Comparison of ENCODE assay signal across 32 mouse cellular contexts in genomic region chr11:43155004-43155403, GRCm38 (mm10). TPM values are rescaled to one million over a fixed set of nuclear protein-coding genes. Genes with fewer than 3 reads are reported as not detected.
DNase-seq lines count a peak whose midpoint lies in the region; ATAC-seq and TF ChIP-seq lines count a peak whose summit lies in the region.
"Had no signal": no experiment of that assay in that cellular context is flagged by ENCODE, and none has a peak within 500 bp of the region (broad histone marks: within the 10 kb centered on the region; RNA-seq: fewer than 3 reads in every experiment).

No protein-coding gene starts in this region.

- no peak for DNase-seq in forebrain, postnatal 0 days
- no peak for DNase-seq in forebrain, embryonic 14.5 days (ENCODE audit: low spot score)
- DNase-seq in left cerebral cortex, adult 2 months (ENCODE audit: extremely low spot score in 1 of 2, low spot score in 2 of 2), result no peak
- DNase-seq in left cerebral cortex, postnatal 36 days (ENCODE audit: low spot score in 2 of 2), result no peak
- no peak for DNase-seq in stomach, postnatal 0 days (ENCODE audit: low spot score)
- DNase-seq: adrenal gland, postnatal 36 days; cerebellum, postnatal 14 days; heart, adult 2 months; kidney, adult 11 months; kidney, postnatal 36 days; layer of hippocampus, postnatal 36 days; lung, embryonic 14.5 days; right cerebral cortex, postnatal 14 days; spleen, adult 18-20 months; thymus, adult 2 months; thymus, postnatal 36 days had no signal

- no peaks in the 10 kb centered on the region for H3K36me3 ChIP-seq in forebrain, postnatal 0 days (ENCODE audit: insufficient read depth)
- H3K36me3 ChIP-seq in forebrain, embryonic 14.5 days (ENCODE audit: control insufficient read depth, insufficient read depth, low read length), result no peaks in the 10 kb centered on the region
- no peaks in the 10 kb centered on the region for H3K36me3 ChIP-seq in stomach, postnatal 0 days (ENCODE audit: control insufficient read depth, insufficient read depth, low read length)
- H3K36me3 ChIP-seq: heart, embryonic 12.5 days; hindbrain, embryonic 15.5 days; kidney, embryonic 15.5 days; limb, embryonic 12.5 days; liver, embryonic 15.5 days; midbrain, embryonic 12.5 days had no signal

- no peak overlapping the region for H3K27ac ChIP-seq in forebrain, postnatal 0 days (ENCODE audit: low read depth, low read length)
- H3K27ac ChIP-seq in forebrain, embryonic 14.5 days (ENCODE audit: low read depth, low read length), result no peak overlapping the region
- no peak overlapping the region for H3K27ac ChIP-seq in left cerebral cortex, adult 2 months
- H3K27ac ChIP-seq in cortical plate, adult 2 months (ENCODE audit: insufficient read depth, low read length), result no peak overlapping the region
- no peak overlapping the region for H3K27ac ChIP-seq in stomach, postnatal 0 days (replicated peaks)
- H3K27ac ChIP-seq: forebrain, embryonic 13.5 days; heart, adult 2 months; hindbrain, embryonic 15.5 days; kidney, embryonic 15.5 days; limb, embryonic 12.5 days; liver, embryonic 15.5 days; midbrain, embryonic 12.5 days had no signal

- H3K9me3 ChIP-seq in forebrain, postnatal 0 days (ENCODE audit: low read length), result no peaks in the 10 kb centered on the region
- no peaks in the 10 kb centered on the region for H3K9me3 ChIP-seq in forebrain, embryonic 14.5 days (replicated peaks; ENCODE audit: control insufficient read depth, low read length)
- no peaks in the 10 kb centered on the region for H3K9me3 ChIP-seq in stomach, postnatal 0 days (ENCODE audit: control insufficient read depth, low read length)
- H3K9me3 ChIP-seq: forebrain, embryonic 13.5 days; heart, embryonic 12.5 days; hindbrain, embryonic 15.5 days; kidney, embryonic 15.5 days; limb, embryonic 12.5 days; liver, embryonic 15.5 days; midbrain, embryonic 12.5 days had no signal

- intact Hi-C loops in left cerebral cortex, adult 2 months (cut with DNase I), result loop anchor here (5.0 kb wide), 1 partner anchor 973 kb away; the partner anchor contains the start of gene Gabra1
- intact Hi-C loops in left cerebral cortex, postnatal 36 days (cut with DNase I), result no loop called here

- TF ChIP-seq EP300 in stomach, postnatal 0 days (optimal IDR thresholded peaks at IDR 0.05), result no peak

- ATAC-seq in forebrain, postnatal 0 days, result no peak
- ATAC-seq in forebrain, embryonic 14.5 days, result no peak
- ATAC-seq in stomach, postnatal 0 days (ENCODE audit: low FRiP score, low TSS enrichment), result no peak
- ATAC-seq in megakaryocyte-erythroid progenitor cell, adult 5-6 weeks (replicated peaks; ENCODE audit: low FRiP score, low TSS enrichment, poor library complexity, severe bottlenecking), result no peak
- ATAC-seq: CD4-positive, CD25-positive, alpha-beta regulatory T cell, adult 4 months; forebrain, embryonic 13.5 days had no signal

- TF ChIP-seq CTCF in forebrain, postnatal 0 days (IDR thresholded peaks at IDR 0.05; ENCODE audit: low read depth), result peak; percentile 25; the same call in 1 of the 2 replicates
- peak; percentile 38 for TF ChIP-seq CTCF in left cerebral cortex, adult 2 months (IDR thresholded peaks at IDR 0.05)
- TF ChIP-seq CTCF in cortical plate, adult 2 months (IDR thresholded peaks at IDR 0.05; ENCODE audit: extremely low read depth, insufficient read depth, low read length), result peak; percentile 43; the same call in 1 of the 2 replicates
- TF ChIP-seq CTCF in stomach, postnatal 0 days (IDR thresholded peaks at IDR 0.05; ENCODE audit: low read depth), result peak; percentile 48

- no peak overlapping the region for H3K4me3 ChIP-seq in forebrain, postnatal 0 days (ENCODE audit: low read depth, low read length)
- H3K4me3 ChIP-seq in forebrain, embryonic 14.5 days (ENCODE audit: low read depth, low read length), result no peak overlapping the region
- H3K4me3 ChIP-seq in left cerebral cortex, adult 2 months, result no peak overlapping the region
- no peak overlapping the region for H3K4me3 ChIP-seq in cortical plate, adult 2 months (ENCODE audit: insufficient read depth, low read length)
- no peak overlapping the region for H3K4me3 ChIP-seq in stomach, postnatal 0 days (ENCODE audit: low read depth, low read length)
- H3K4me3 ChIP-seq: forebrain, embryonic 13.5 days; heart, adult 2 months; heart, embryonic 12.5 days; hindbrain, embryonic 15.5 days; kidney, embryonic 15.5 days; limb, embryonic 12.5 days; liver, embryonic 15.5 days; midbrain, embryonic 12.5 days had no signal

- no peaks in the 10 kb centered on the region for H3K27me3 ChIP-seq in forebrain, postnatal 0 days (ENCODE audit: insufficient read depth, low read length)
- H3K27me3 ChIP-seq in forebrain, embryonic 14.5 days (replicated peaks; ENCODE audit: control insufficient read depth, insufficient read depth, low read length), result no peaks in the 10 kb centered on the region
- no peaks in the 10 kb centered on the region for H3K27me3 ChIP-seq in stomach, postnatal 0 days (ENCODE audit: control insufficient read depth, insufficient read depth, low read length)
- H3K27me3 ChIP-seq: forebrain, embryonic 13.5 days; heart, embryonic 12.5 days; hindbrain, embryonic 15.5 days; kidney, embryonic 15.5 days; limb, embryonic 12.5 days; liver, embryonic 15.5 days; midbrain, embryonic 12.5 days had no signal

- no peak for TF ChIP-seq POLR2A in cortical plate, adult 2 months (IDR thresholded peaks at IDR 0.05; ENCODE audit: extremely low read depth, insufficient read depth, low read length)

- 100% methylated on average over 1 of the region's 1 CpGs for WGBS in forebrain, postnatal 0 days
- WGBS in forebrain, embryonic 14.5 days, result 100% methylated on average over 1 of the region's 1 CpGs
- 85% methylated on average over 1 of the region's 1 CpGs for WGBS in stomach, postnatal 0 days

- H3K9ac ChIP-seq in forebrain, postnatal 0 days, result no peak overlapping the region
- no peak overlapping the region for H3K9ac ChIP-seq in forebrain, embryonic 14.5 days (ENCODE audit: low read length)
- H3K9ac ChIP-seq in stomach, postnatal 0 days (ENCODE audit: low read length), result no peak overlapping the region
- H3K9ac ChIP-seq: forebrain, embryonic 13.5 days; heart, embryonic 12.5 days; hindbrain, embryonic 15.5 days; kidney, embryonic 15.5 days; limb, embryonic 12.5 days; liver, embryonic 15.5 days; lung, embryonic 14.5 days; midbrain, embryonic 12.5 days had no signal

- H3K4me2 ChIP-seq in forebrain, postnatal 0 days (ENCODE audit: low read depth), result no peak overlapping the region
- no peak overlapping the region for H3K4me2 ChIP-seq in forebrain, embryonic 14.5 days (ENCODE audit: low read length)
- no peak overlapping the region for H3K4me2 ChIP-seq in stomach, postnatal 0 days (replicated peaks; ENCODE audit: low read depth)
- H3K4me2 ChIP-seq: forebrain, embryonic 13.5 days; heart, embryonic 12.5 days; hindbrain, embryonic 15.5 days; kidney, embryonic 15.5 days; limb, embryonic 12.5 days; liver, embryonic 15.5 days; lung, embryonic 14.5 days; midbrain, embryonic 12.5 days had no signal

- no peaks in the 10 kb centered on the region for H3K4me1 ChIP-seq in forebrain, postnatal 0 days (ENCODE audit: insufficient read depth)
- no peaks in the 10 kb centered on the region for H3K4me1 ChIP-seq in forebrain, embryonic 14.5 days (ENCODE audit: control insufficient read depth, insufficient read depth, low read length)
- no peaks in the 10 kb centered on the region for H3K4me1 ChIP-seq in cortical plate, adult 2 months (ENCODE audit: control insufficient read depth, insufficient read depth, low read length)
- H3K4me1 ChIP-seq in stomach, postnatal 0 days (replicated peaks; ENCODE audit: control insufficient read depth, insufficient read depth), result no peaks in the 10 kb centered on the region
- H3K4me1 ChIP-seq: forebrain, embryonic 13.5 days; heart, embryonic 12.5 days; hindbrain, embryonic 15.5 days; limb, embryonic 12.5 days; liver, embryonic 15.5 days; midbrain, embryonic 12.5 days had no signal

RNA-seq across cellular contexts. Expression of gene Atp10b, which starts 5.3 kb away (rescaled TPM):
- total RNA-seq in forebrain, postnatal 0 days (2014; rRNA removed), result 0.85 and 1.1 TPM in 2 replicates
- 0.21 and 0.25 TPM in 2 replicates for polyA plus RNA-seq in forebrain, postnatal 0 days (2015; fragmentation: Nextera tagmentation; extraction: Ambion mirVana)
- polyA plus RNA-seq in forebrain, embryonic 14.5 days (2014; fragmentation: Nextera tagmentation; extraction: Ambion mirVana), result 0.16 and 0.28 TPM in 2 replicates
- total RNA-seq in left cerebral cortex, adult 2 months (2021), result under 1 TPM; 0.32 to 0.54 TPM
- total RNA-seq in left cerebral cortex, postnatal 36 days (2021), result 1 to 10 TPM in 1 of 2 experiments, under 1 TPM in 1; 0.66 to 1.2 TPM
- polyA plus RNA-seq in cortical plate, adult 2 months (2012; rRNA removed), result 0.95 and 1.2 TPM in 2 replicates
- 2.1 and 2.3 TPM in 2 replicates for polyA plus RNA-seq in stomach, postnatal 0 days (2015; fragmentation: Nextera tagmentation; extraction: Ambion mirVana)
- total RNA-seq in megakaryocyte-erythroid progenitor cell, adult 5-6 weeks (2014; fragmentation: Nextera tagmentation), result not detected in 2 replicates
- not detected in 2 replicates for total RNA-seq in megakaryocyte-erythroid progenitor cell, adult 5-6 weeks (2017)
- total RNA-seq: gastrocnemius, adult 8-10 months; heart, adult 2 months; hematopoietic stem cell, adult 5-6 weeks; liver, adult 2 months; megakaryocyte, adult 5-6 weeks; monocyte, adult 5-6 weeks had no signal
- polyA plus RNA-seq: CD4-positive, CD25-positive, alpha-beta regulatory T cell, adult 4 months; heart, postnatal 0 days; liver, adult 2 months had no signal
